Mouse (Mus musculus) brain, embryonic 14.5 days (tissue): ENCODE data around the gene Alx3.

Source experiments
- CTCF ChIP-seq: fragments of 200-500 bp; IDR thresholded peaks from 2 replicates; pipeline ENCODE4 v1.5.1; 2012; ENCODE audit warnings: inconsistent platforms, mild to moderate bottlenecking, moderate library complexity, borderline replicate concordance; ENCODE audit not compliant: insufficient read depth, insufficient read length; ENCODE audit errors: extremely low read depth
- POLR2A ChIP-seq: fragments of 200-500 bp; IDR thresholded peaks from 2 replicates; pipeline ENCODE4 v1.6.1; 2012; ENCODE audit warnings: mild to moderate bottlenecking, inconsistent platforms, borderline replicate concordance; ENCODE audit not compliant: poor library complexity, insufficient read depth, insufficient read length, severe bottlenecking; ENCODE audit errors: extremely low read depth

GRCm38 (mm10) chr3:107621286-107622075 lies 26.6 kb downstream of the Alx3 start:
- TF ChIP-seq CTCF: no peak
- no peak for TF ChIP-seq POLR2A
